In genomic region chr6:141614017-141614416, GRCm38 (mm10) we compare ENCODE assay signal across 38 mouse cellular contexts. TPM values are rescaled to one million over a fixed set of nuclear protein-coding genes. Genes with fewer than 3 reads are reported as not detected.
"Had no signal": no experiment of that assay in that cellular context is flagged by ENCODE, and none has a peak within 500 bp of the region (broad histone marks: within the 10 kb centered on the region; RNA-seq: fewer than 3 reads in every experiment).

No protein-coding gene starts in this region.

- ATAC-seq: liver, embryonic 12.5 days; lung, postnatal 0 days; midbrain, embryonic 13.5 days; midbrain, embryonic 15.5 days; midbrain, embryonic 16.5 days had no signal

- H3K4me3 ChIP-seq: left cerebral cortex, adult 2 months; limb, embryonic 10.5 days; limb, embryonic 12.5 days; limb, embryonic 13.5 days; limb, embryonic 15.5 days; liver, embryonic 12.5 days; liver, embryonic 13.5 days; liver, embryonic 15.5 days; lung, embryonic 15.5 days; megakaryocyte, embryonic 14.5 days; midbrain, embryonic 10.5 days; midbrain, embryonic 12.5 days; midbrain, embryonic 13.5 days; midbrain, embryonic 15.5 days; myocyte; neural tube, embryonic 12.5 days had no signal

- H3K4me1 ChIP-seq: limb, embryonic 10.5 days; limb, embryonic 12.5 days; limb, embryonic 13.5 days; limb, embryonic 15.5 days; liver, embryonic 12.5 days; liver, embryonic 13.5 days; liver, embryonic 15.5 days; lung, embryonic 15.5 days; megakaryocyte, embryonic 14.5 days; midbrain, embryonic 10.5 days; midbrain, embryonic 12.5 days; midbrain, embryonic 13.5 days; midbrain, embryonic 15.5 days; neural tube, embryonic 12.5 days had no signal

- H3K27me3 ChIP-seq: limb, embryonic 12.5 days; limb, embryonic 13.5 days; limb, embryonic 15.5 days; liver, embryonic 12.5 days; liver, embryonic 13.5 days; liver, embryonic 15.5 days; lung, embryonic 15.5 days; megakaryocyte, embryonic 14.5 days; midbrain, embryonic 12.5 days; midbrain, embryonic 13.5 days; midbrain, embryonic 15.5 days; neural tube, embryonic 12.5 days had no signal

- H3K4me2 ChIP-seq: limb, embryonic 12.5 days; limb, embryonic 13.5 days; limb, embryonic 15.5 days; liver, embryonic 12.5 days; liver, embryonic 13.5 days; liver, embryonic 15.5 days; lung, embryonic 14.5 days; lung, embryonic 15.5 days; midbrain, embryonic 11.5 days; midbrain, embryonic 12.5 days; midbrain, embryonic 13.5 days; midbrain, embryonic 15.5 days; neural tube, embryonic 12.5 days had no signal

- H3K9ac ChIP-seq: limb, embryonic 12.5 days; limb, embryonic 13.5 days; limb, embryonic 15.5 days; liver, embryonic 12.5 days; liver, embryonic 13.5 days; liver, embryonic 14.5 days; liver, embryonic 15.5 days; lung, embryonic 14.5 days; lung, embryonic 15.5 days; midbrain, embryonic 12.5 days; midbrain, embryonic 13.5 days; midbrain, embryonic 15.5 days; neural tube, embryonic 12.5 days had no signal

- H3K9me3 ChIP-seq: limb, embryonic 10.5 days; limb, embryonic 12.5 days; limb, embryonic 13.5 days; limb, embryonic 15.5 days; liver, embryonic 12.5 days; liver, embryonic 13.5 days; liver, embryonic 15.5 days; lung, embryonic 15.5 days; midbrain, embryonic 10.5 days; midbrain, embryonic 12.5 days; midbrain, embryonic 13.5 days; midbrain, embryonic 15.5 days; neural tube, embryonic 12.5 days had no signal

- DNase-seq: left cerebral cortex, postnatal 4 days; liver, embryonic 13.5 days; lung, adult 18-20 months; lung, adult 2 months; lung, embryonic 14.5 days; lung, postnatal 10 days; lung, postnatal 14 days; lung, postnatal 36 days; lung, postnatal 4 days; midbrain, embryonic 14.5 days had no signal

- H3K36me3 ChIP-seq: limb, embryonic 10.5 days; limb, embryonic 12.5 days; limb, embryonic 13.5 days; limb, embryonic 15.5 days; liver, embryonic 12.5 days; liver, embryonic 13.5 days; liver, embryonic 15.5 days; lung, embryonic 15.5 days; midbrain, embryonic 10.5 days; midbrain, embryonic 12.5 days; midbrain, embryonic 13.5 days; midbrain, embryonic 15.5 days; neural tube, embryonic 12.5 days had no signal

- H3K27ac ChIP-seq: left cerebral cortex, adult 2 months; limb, embryonic 10.5 days; limb, embryonic 12.5 days; limb, embryonic 13.5 days; limb, embryonic 15.5 days; liver, embryonic 12.5 days; liver, embryonic 13.5 days; liver, embryonic 14.5 days; liver, embryonic 15.5 days; lung, embryonic 15.5 days; macrophage; midbrain, embryonic 10.5 days; midbrain, embryonic 12.5 days; midbrain, embryonic 13.5 days; midbrain, embryonic 15.5 days; neural tube, embryonic 12.5 days had no signal

RNA-seq across cellular contexts. Expression of gene Slco1b2, which starts 15.3 kb away (rescaled TPM):
- total RNA-seq: left cerebral cortex, postnatal 14 days; megakaryocyte progenitor cell, adult 5-6 weeks; megakaryocyte, adult 5-6 weeks; megakaryocyte-erythroid progenitor cell, adult 5-6 weeks; midbrain, postnatal 0 days; monocyte, adult 5-6 weeks had no signal
- polyA plus RNA-seq: limb, embryonic 10.5 days; limb, embryonic 11.5 days; limb, embryonic 12.5 days; limb, embryonic 13.5 days; limb, embryonic 15.5 days; lung, embryonic 14.5 days; lung, embryonic 15.5 days; lung, embryonic 16.5 days; macrophage; midbrain, embryonic 10.5 days; midbrain, embryonic 11.5 days; midbrain, embryonic 13.5 days; midbrain, embryonic 14.5 days; midbrain, embryonic 15.5 days; midbrain, embryonic 16.5 days; midbrain, postnatal 0 days; myocyte; neural tube, embryonic 12.5 days had no signal
